In the genomic region with DNA sequence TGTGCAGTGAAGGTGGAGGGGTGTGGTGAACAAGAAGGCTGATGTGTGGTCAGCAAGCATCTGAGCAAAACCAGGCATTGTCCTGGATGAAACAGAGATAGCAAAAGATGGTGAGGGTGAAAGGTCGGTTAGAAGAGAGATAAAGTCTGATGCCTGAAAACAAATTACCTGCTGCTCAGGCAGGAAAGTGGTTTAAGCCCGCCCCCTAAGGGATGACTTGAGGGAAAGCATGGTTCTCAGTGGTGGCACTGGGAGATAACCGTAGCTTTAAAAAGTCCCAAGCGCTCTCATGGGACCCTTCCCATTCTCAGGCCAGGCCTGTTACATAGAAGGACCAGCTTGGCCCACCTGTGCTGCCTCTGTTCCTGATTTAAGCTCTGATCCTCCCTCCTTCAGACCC, we compare ENCODE assay signal across 12 mouse cellular contexts.
DNase-seq lines count a peak whose midpoint lies in the region; ATAC-seq and TF ChIP-seq lines count a peak whose summit lies in the region.
"Had no signal": no experiment of that assay in that cellular context is flagged by ENCODE, and none has a peak within 500 bp of the region (broad histone marks: within the 10 kb centered on the region; RNA-seq: fewer than 3 reads in every experiment).

No protein-coding gene starts in this region.

- H3K27ac ChIP-seq in heart, embryonic 10.5 days, result peak overlapping the region; percentile 62; the same call in 1 of the 2 replicates
- no peak overlapping the region for H3K27ac ChIP-seq in layer of hippocampus, adult 2 months
- no peak overlapping the region for H3K27ac ChIP-seq in MEL (ENCODE audit: control insufficient read depth, low read depth, low read length)
- H3K27ac ChIP-seq: forebrain, embryonic 13.5 days; limb, embryonic 13.5 days had no signal

- no peak overlapping the region for H3K9ac ChIP-seq in MEL (ENCODE audit: control insufficient read depth, low read depth, low read length, poor library complexity, severe bottlenecking)
- H3K9ac ChIP-seq: forebrain, embryonic 13.5 days; limb, embryonic 13.5 days had no signal

- intact Hi-C loops in heart, postnatal 10 days (cut with DNase I), result no loop called here

- no peak for TF ChIP-seq POLR2A in MEL (IDR thresholded peaks at IDR 0.05; ENCODE audit: control insufficient read depth in 1 of 2, insufficient read depth in 1 of 2, low read depth in 1 of 2, low read length in 2 of 2, poor library complexity in 1 of 2)

- H3K79me2 ChIP-seq in MEL (ENCODE audit: control insufficient read depth, insufficient read depth, low read length, poor library complexity), result no peaks in the 10 kb centered on the region; the same call in 1 of the 2 replicates

- DNase-seq in heart, embryonic 10.5 days (ENCODE audit: low spot score), result no peak
- no peak for DNase-seq in heart, postnatal 10 days
- no peak for DNase-seq in layer of hippocampus, adult 2 months (ENCODE audit: low spot score in 2 of 2)
- DNase-seq in layer of hippocampus, adult 18-20 months (ENCODE audit: low spot score in 2 of 2), result no peak
- DNase-seq in MEL (ENCODE audit: low read depth, low spot score), result no peak
- no peak for DNase-seq in frontal cortex, postnatal 10 days (ENCODE audit: low spot score in 2 of 2)
- DNase-seq: cerebellum, postnatal 14 days; kidney, postnatal 14 days; lung, adult 2 months had no signal

- TF ChIP-seq EP300 in MEL (IDR thresholded peaks at IDR 0.05; ENCODE audit: low read depth in 1 of 2, low read length in 2 of 2), result no peak

- TF ChIP-seq CTCF in layer of hippocampus, adult 2 months (conservative IDR thresholded peaks at IDR 0.05), result peak; percentile 50
- peak in 1 of 3 experiments; percentile 14; a peak in 1 of 6 replicates for TF ChIP-seq CTCF in MEL (IDR thresholded peaks at IDR 0.05 in 2 of 3, conservative IDR thresholded peaks at IDR 0.05 in 1 of 3; ENCODE audit: control insufficient read depth in 1 of 3, insufficient read depth in 1 of 3, low read depth in 2 of 3, low read length in 3 of 3, poor library complexity in 1 of 3, severe bottlenecking in 1 of 3)

- ATAC-seq in megakaryocyte progenitor cell, adult 5-6 weeks (replicated peaks; ENCODE audit: poor library complexity), result 0 out of 2 replicates have a peak, but pooled peaks have one; percentile 34
- ATAC-seq: forebrain, embryonic 13.5 days had no signal

- TF ChIP-seq RAD21 in MEL (IDR thresholded peaks at IDR 0.05; ENCODE audit: low read depth, low read length), result peak; percentile 15

- no peaks in the 10 kb centered on the region for H3K27me3 ChIP-seq in heart, embryonic 10.5 days (ENCODE audit: insufficient read depth, poor library complexity, severe bottlenecking)
- H3K27me3 ChIP-seq in MEL (ENCODE audit: control insufficient read depth in 1 of 2, insufficient read depth in 2 of 2, low read length in 2 of 2), result no peaks in the 10 kb centered on the region
- H3K27me3 ChIP-seq: forebrain, embryonic 13.5 days; limb, embryonic 13.5 days had no signal

- H3K36me3 ChIP-seq in heart, embryonic 10.5 days, result no peaks in the 10 kb centered on the region; the same call in 1 of the 2 replicates
- H3K36me3 ChIP-seq in MEL (ENCODE audit: control insufficient read depth in 1 of 2, insufficient read depth in 2 of 2, low read length in 2 of 2), result no peaks in the 10 kb centered on the region; a peak in 1 of 4 replicates
- H3K36me3 ChIP-seq: limb, embryonic 13.5 days had no signal

- WGBS in heart, embryonic 10.5 days, result 24% methylated on average over 4 of the region's 4 CpGs

- no peak overlapping the region for H3K4me3 ChIP-seq in heart, embryonic 10.5 days
- no peak overlapping the region for H3K4me3 ChIP-seq in layer of hippocampus, adult 2 months
- no peak overlapping the region for H3K4me3 ChIP-seq in MEL (ENCODE audit: control insufficient read depth in 1 of 2, insufficient read depth in 1 of 2, low read depth in 2 of 2, low read length in 2 of 2)
- H3K4me3 ChIP-seq: forebrain, embryonic 13.5 days; limb, embryonic 13.5 days had no signal

- H3K9me3 ChIP-seq in heart, embryonic 10.5 days, result no peaks in the 10 kb centered on the region
- no peaks in the 10 kb centered on the region for H3K9me3 ChIP-seq in MEL (replicated peaks; ENCODE audit: insufficient read depth, low read length)
- H3K9me3 ChIP-seq: forebrain, embryonic 13.5 days; limb, embryonic 13.5 days had no signal

- H3K4me1 ChIP-seq in heart, embryonic 10.5 days, result peaks cover 45% of the 10 kb centered on the region
- no peaks in the 10 kb centered on the region for H3K4me1 ChIP-seq in MEL (ENCODE audit: control insufficient read depth in 1 of 2, insufficient read depth in 2 of 2, low read length in 2 of 2)
- H3K4me1 ChIP-seq: forebrain, embryonic 13.5 days had no signal

TF ChIP-seq in MEL, 35 proteins besides CTCF, POLR2A, EP300 and RAD21:
- TF ChIP-seq MAX (IDR thresholded peaks at IDR 0.05; ENCODE audit: low read length) (no peak), NRF1 (IDR thresholded peaks at IDR 0.05; ENCODE audit: insufficient read depth, low read depth, low read length, poor library complexity, severe bottlenecking) (no peak), SMC3 (IDR thresholded peaks at IDR 0.05; ENCODE audit: low read depth, low read length) (peak; percentile 13; the same call in 1 of the 2 replicates)
